Mouse (Mus musculus) urinary bladder, postnatal 25 days (tissue): ENCODE measurements around the gene Olfr1057.
"Not testable (repeated sequence)": the region's sequence is repeated elsewhere in the genome, so short reads cannot be mapped to it uniquely, and the experiment has no call there.

ENCODE experiments used
- DNase-seq: peaks from one replicate; pipeline ENCODE4 v3.0.0; 2022; ENCODE audit warnings: low spot score

The Olfr1057 gene

GRCm38 (mm10) chr2:86378293-86378692 is at the start of gene Olfr1057:
Gene Olfr1057, minus strand, starts transcription at chr2:86378393.
- DNase-seq = no peak

DNA sequence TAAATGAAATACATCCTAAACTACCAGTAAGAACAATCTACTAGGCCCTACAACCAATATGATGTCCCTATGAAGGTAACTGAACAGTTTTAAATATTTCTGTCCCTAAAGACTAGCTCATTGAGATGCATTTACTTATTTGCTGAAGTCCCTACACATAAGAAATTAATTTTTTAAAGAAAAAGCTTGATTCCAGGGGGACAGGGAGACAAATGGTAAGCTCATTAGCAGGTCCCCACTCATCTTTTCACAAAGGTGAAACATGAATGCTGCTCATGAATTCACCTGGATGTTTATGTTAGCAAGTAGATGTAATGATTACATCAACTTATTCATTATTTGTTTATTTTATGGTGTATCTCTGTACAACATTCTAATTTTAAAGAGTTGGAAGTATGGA is 48.5 kb upstream of the Olfr1057 start, which contains the start of gene Olfr1062:
Gene Olfr1062, minus strand, starts transcription at position 101 of the 400 bp plus-strand sequence.
- DNase-seq = not testable (repeated sequence)

- no peak for DNase-seq
Observed at GRCm38 (mm10) chr2:86413950-86414349, 35.8 kb upstream of the Olfr1057 start, which contains the start of gene Olfr1061. Gene Olfr1061, minus strand, starts transcription at chr2:86414050.

GRCm38 (mm10) chr2:86395114-86395513 is 16.9 kb upstream of the Olfr1057 start:
- no peak for DNase-seq

GRCm38 (mm10) chr2:86388461-86388860 is 10.3 kb upstream of the Olfr1057 start, which contains the start of gene Olfr1058:
Gene Olfr1058, minus strand, starts transcription at chr2:86388561.
- DNase-seq = not testable (repeated sequence)

DNA sequence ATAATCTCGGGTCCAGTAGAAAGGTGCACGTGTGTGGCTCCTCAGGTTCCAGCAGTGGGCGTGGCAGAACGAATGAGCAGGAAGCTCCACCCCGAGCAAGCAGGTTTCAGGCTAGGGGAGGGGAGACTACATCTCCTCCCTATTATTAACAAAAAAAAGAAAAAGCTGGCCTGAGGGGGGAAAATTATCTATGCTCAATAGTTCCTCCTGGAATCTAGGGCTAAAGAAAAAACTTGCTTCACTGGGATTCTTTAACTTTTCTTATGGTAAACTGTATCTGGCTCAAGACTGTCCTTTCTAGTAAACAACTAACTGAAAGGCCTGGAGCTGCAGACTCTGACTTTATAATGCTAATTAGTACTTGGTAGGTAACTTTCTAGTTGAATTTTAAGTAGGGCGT is 11.9 kb downstream of the Olfr1057 start:
- not testable (repeated sequence) for DNase-seq

DNA sequence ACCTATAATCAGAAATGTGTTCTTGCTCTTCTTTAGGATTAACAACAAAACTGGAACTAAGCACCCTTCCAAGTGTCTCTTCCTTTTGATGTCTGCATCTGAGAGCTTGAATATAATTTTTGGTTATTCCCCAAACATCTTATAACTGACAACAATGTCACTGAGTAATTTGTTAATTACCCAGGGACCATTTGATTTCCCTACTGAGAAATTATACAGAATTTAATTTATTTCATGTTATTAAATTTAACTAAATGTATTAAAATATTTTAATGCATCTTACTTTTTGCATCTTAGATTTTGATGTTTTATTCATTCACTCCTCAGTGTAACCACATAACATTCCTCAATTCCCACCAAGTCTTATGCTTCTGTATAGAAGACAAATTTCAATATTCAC is 15.8 kb downstream of the Olfr1057 start, which contains the start of gene Olfr1056:
Gene Olfr1056, minus strand, starts transcription at position 101 of the 400 bp plus-strand sequence.
- DNase-seq = no peak

DNA sequence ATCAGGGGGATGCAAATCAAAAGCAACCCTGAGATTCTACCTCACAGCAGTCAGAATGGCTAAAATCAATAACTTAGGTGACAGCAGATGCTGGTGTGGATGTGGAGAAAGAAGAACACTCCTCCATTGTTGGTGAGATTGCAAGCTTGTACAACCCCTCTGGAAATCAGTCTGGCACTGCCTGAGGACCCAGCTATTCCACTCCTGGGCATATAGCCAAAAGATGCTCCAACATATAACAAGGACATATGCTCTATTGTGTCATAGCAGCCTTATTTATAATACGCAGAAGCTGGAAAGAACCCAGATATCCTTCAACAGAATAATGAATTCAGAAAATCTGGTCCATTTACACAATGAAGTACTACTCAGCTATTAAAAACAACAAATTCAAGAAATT is 26.4 kb downstream of the Olfr1057 start:
- DNase-seq = not testable (repeated sequence)

DNA sequence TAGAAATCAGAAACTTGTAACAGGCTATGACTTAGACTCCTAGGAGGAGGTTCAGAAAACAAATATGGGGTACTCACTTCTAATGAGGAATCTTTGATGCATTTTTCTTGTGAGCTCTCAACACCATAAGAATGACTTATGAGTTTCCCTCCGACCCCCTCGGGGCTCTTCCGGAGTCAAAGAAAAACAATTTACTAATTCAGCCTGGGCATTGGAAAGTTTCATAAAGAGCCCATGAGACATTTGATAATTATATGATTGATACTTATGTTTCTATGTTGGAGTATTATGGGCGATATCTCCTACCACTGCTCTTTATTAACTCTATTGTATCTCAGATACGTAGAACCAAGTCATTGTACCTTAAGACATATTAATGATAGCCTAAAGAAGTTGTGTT is 28.0 kb downstream of the Olfr1057 start, which contains the start of gene Olfr1055:
Gene Olfr1055, minus strand, starts transcription at position 101 of the 400 bp plus-strand sequence.
- DNase-seq = no peak

DNA sequence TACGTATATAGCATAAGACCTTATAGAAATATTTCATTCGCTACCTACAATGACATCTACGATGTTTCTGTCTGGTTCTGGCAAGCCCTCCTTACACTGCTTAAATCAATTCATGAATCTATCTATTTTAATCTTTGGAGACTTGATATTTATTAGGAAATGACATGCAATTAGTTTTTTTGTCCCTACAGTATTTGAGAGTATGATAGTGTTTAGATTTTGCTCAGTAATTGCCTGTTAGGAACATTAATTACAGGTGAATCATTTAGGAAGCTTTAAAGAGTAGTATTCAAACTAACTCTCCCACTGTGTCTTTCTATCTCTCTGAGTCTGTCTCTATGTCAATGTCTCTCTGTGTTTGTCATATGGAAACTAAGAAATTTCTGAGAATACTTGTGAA is 42.9 kb downstream of the Olfr1057 start, which contains the start of gene Olfr1054:
Gene Olfr1054, minus strand, starts transcription at position 101 of the 400 bp plus-strand sequence.
- no peak for DNase-seq
